Mouse (Mus musculus) hindbrain, postnatal 0 days (tissue): Measurements from ENCODE around the gene Gm20388. TPM values are rescaled to one million over a fixed set of nuclear protein-coding genes. Genes with fewer than 3 reads are reported as not detected.
A peak's percentile ranks its signal among the peaks of the same experiment; 100 is the strongest.

ENCODE experiments used
- ATAC-seq: fragments of 200-750 bp; cut with Nextera tagmentation; 2 replicates; pipeline ENCODE4 v1.8.0; 2017; ENCODE audit warnings: mild to moderate bottlenecking, moderate TSS enrichment, moderate library complexity
- DNase-seq: peaks from one replicate; pipeline ENCODE4 v3.0.0-alpha.2; 2015; ENCODE audit warnings: low spot score
- H3K27ac ChIP-seq: fragments of 300-500 bp; sonication (generic); 2 replicates; pipeline ENCODE4 v1.5.1; 2014; ENCODE audit warnings: mild to moderate bottlenecking
- H3K27me3 ChIP-seq: fragments of 300-500 bp; sonication (generic); 2 replicates; pipeline ENCODE4 v1.6.1; 2014; ENCODE audit warnings: low read length, mixed read lengths; ENCODE audit not compliant: insufficient read depth
- H3K36me3 ChIP-seq: fragments of 300-500 bp; sonication (generic); 2 replicates; pipeline ENCODE4 v1.6.1; 2014; ENCODE audit warnings: low read length, mixed read lengths; ENCODE audit not compliant: insufficient read depth
- H3K4me1 ChIP-seq: fragments of 300-500 bp; sonication (generic); 2 replicates; pipeline ENCODE4 v1.6.1; 2014; ENCODE audit warnings: antibody characterized with exemption, low read length, mixed read lengths; ENCODE audit not compliant: insufficient read depth
- H3K4me2 ChIP-seq: fragments of 300-500 bp; sonication (generic); 2 replicates; pipeline ENCODE4 v1.6.1; 2014; ENCODE audit warnings: low read depth, mild to moderate bottlenecking, low read length, moderate library complexity, mixed read lengths
- H3K4me3 ChIP-seq: fragments of 300-500 bp; sonication (generic); 2 replicates; pipeline ENCODE4 v1.5.1; 2014; ENCODE audit warnings: low read length
- H3K9ac ChIP-seq: fragments of 300-500 bp; sonication (generic); replicated peaks from 2 replicates; pipeline ENCODE4 v1.6.1; 2014; ENCODE audit warnings: mild to moderate bottlenecking, low read length, moderate library complexity, mixed read lengths
- H3K9me3 ChIP-seq: fragments of 300-500 bp; sonication (generic); 2 replicates; pipeline ENCODE4 v1.6.1; 2016; ENCODE audit warnings: low read length, mixed read lengths
- CTCF ChIP-seq: IDR thresholded peaks from 2 replicates; pipeline ENCODE4 v1.5.1; 2016; ENCODE audit warnings: antibody characterized with exemption, control low read depth, low read depth
- WGBS: fragments of 180-500 bp; shearing (Covaris S2); extraction: QIAGEN DNeasy Blood & Tissue Kit; methylation state at CpG from one replicate; pipeline ENCODE4 v1.1.7; 2014; 5-methylcytosine and 5-hydroxymethylcytosine counted together
- polyA plus RNA-seq: library from polyadenylated mRNA; unstranded; fragments of >200 nt; fragmentation: Nextera tagmentation; extraction: Ambion mirVana; gene quantifications from 2 replicates; pipeline ENCODE4 v1.2.1, GENCODE M21; 2015
- total RNA-seq: library from RNA; depleted of rRNA; stranded (reverse); fragments of >200 nt; gene quantifications from 2 replicates; pipeline ENCODE4 v1.2.3, GENCODE M21; 2014

Gene Gm20388
- total and polyA plus RNA-seq, 2 experiments from 2014 or later = 71.3 TPM; not detected in 1

- TF ChIP-seq CTCF = no peak
- peak overlapping the region; percentile 59; the same call in 1 of the 2 replicates for H3K27ac ChIP-seq
- ATAC-seq (no peak), DNase-seq (no peak)
- peak overlapping the region; percentile 28; the same call in 1 of the 2 replicates for H3K9ac ChIP-seq
- H3K9me3 ChIP-seq = no peaks in the 10 kb centered on the region
- H3K36me3 ChIP-seq = no peaks in the 10 kb centered on the region
- no peaks in the 10 kb centered on the region for H3K27me3 ChIP-seq
- 0 out of 2 replicates have a peak overlapping the region, but pooled peaks have one; percentile 40 for H3K4me2 ChIP-seq
- WGBS = 41% methylated on average over 7 of the region's 7 CpGs
- H3K4me3 ChIP-seq = no peak overlapping the region
- H3K4me1 ChIP-seq = no peaks in the 10 kb centered on the region
These were observed 1941.1 kb downstream of the Gm20388 start for GRCm38 (mm10) chr8:121851716-121852115.

GRCm38 (mm10) chr8:121852464-121852863, 1941.8 kb downstream of the Gm20388 start:
- H3K4me1 ChIP-seq = peaks cover under 1% of the 10 kb centered on the region; the same call in 1 of the 2 replicates
- DNase-seq (no peak), ATAC-seq (no peak)
- no peaks in the 10 kb centered on the region for H3K36me3 ChIP-seq
- no peak overlapping the region for H3K4me3 ChIP-seq
- WGBS = 66% methylated on average over 7 of the region's 7 CpGs
- H3K27me3 ChIP-seq = no peaks in the 10 kb centered on the region
- no peak overlapping the region for H3K27ac ChIP-seq
- H3K9ac ChIP-seq = no peak overlapping the region
- H3K4me2 ChIP-seq = no peak overlapping the region
- TF ChIP-seq CTCF = no peak
- no peaks in the 10 kb centered on the region for H3K9me3 ChIP-seq

GRCm38 (mm10) chr8:121853586-121853985, 1942.9 kb downstream of the Gm20388 start:
- no peak for TF ChIP-seq CTCF
- ATAC-seq (no peak), DNase-seq (no peak)
- Histone ChIP-seq H3K4me2 (no peak overlapping the region), H3K4me3 (no peak overlapping the region), H3K36me3 (no peaks in the 10 kb centered on the region), H3K9ac (no peak overlapping the region), H3K27ac (no peak overlapping the region), H3K9me3 (no peaks in the 10 kb centered on the region), H3K27me3 (no peaks in the 10 kb centered on the region), H3K4me1 (peaks cover 8% of the 10 kb centered on the region; the same call in 1 of the 2 replicates)
- 72% methylated on average over 2 of the region's 2 CpGs for WGBS

- H3K4me1 ChIP-seq = peaks cover 8% of the 10 kb centered on the region; the same call in 1 of the 2 replicates
- no peak overlapping the region for H3K4me2 ChIP-seq
- H3K9me3 ChIP-seq = no peaks in the 10 kb centered on the region
- no peak for TF ChIP-seq CTCF
- peak; percentile 41; the same call in 1 of the 2 replicates for ATAC-seq
- 63% methylated on average over 14 of the region's 14 CpGs for WGBS
- no peak overlapping the region for H3K9ac ChIP-seq
- H3K4me3 ChIP-seq = no peak overlapping the region
- peak overlapping the region; percentile 32; the same call in 1 of the 2 replicates for H3K27ac ChIP-seq
- H3K27me3 ChIP-seq = no peaks in the 10 kb centered on the region
- DNase-seq = no peak
- H3K36me3 ChIP-seq = no peaks in the 10 kb centered on the region
These were observed 1945.6 kb downstream of the Gm20388 start for GRCm38 (mm10) chr8:121856071-121856746.

- no peaks in the 10 kb centered on the region for H3K27me3 ChIP-seq
- H3K36me3 ChIP-seq = no peaks in the 10 kb centered on the region
- H3K4me1 ChIP-seq = peaks cover 8% of the 10 kb centered on the region; the same call in 1 of the 2 replicates
- no peak for DNase-seq
- no peak overlapping the region for H3K4me2 ChIP-seq
- H3K4me3 ChIP-seq = no peak overlapping the region
- 28% methylated on average over 9 of the region's 9 CpGs for WGBS
- H3K9me3 ChIP-seq = no peaks in the 10 kb centered on the region
- no peak overlapping the region for H3K9ac ChIP-seq
- peak; percentile 7; the same call in 1 of the 2 replicates for ATAC-seq
- TF ChIP-seq CTCF = no peak
- H3K27ac ChIP-seq = peak overlapping the region; percentile 46; the same call in 1 of the 2 replicates
These were observed 1946.7 kb downstream of the Gm20388 start for GRCm38 (mm10) chr8:121857331-121857730.

- no peaks in the 10 kb centered on the region for H3K36me3 ChIP-seq
These were observed 1947.1 kb downstream of the Gm20388 start for GRCm38 (mm10) chr8:121857747-121858146.

GRCm38 (mm10) chr8:121861276-121861675, 1950.6 kb downstream of the Gm20388 start:
- 60% methylated on average over 6 of the region's 6 CpGs for WGBS
- Histone ChIP-seq H3K27ac (no peak overlapping the region), H3K36me3 (no peaks in the 10 kb centered on the region), H3K9ac (no peak overlapping the region), H3K4me3 (no peak overlapping the region), H3K27me3 (no peaks in the 10 kb centered on the region), H3K9me3 (no peaks in the 10 kb centered on the region), H3K4me1 (peaks cover 8% of the 10 kb centered on the region; the same call in 1 of the 2 replicates), H3K4me2 (no peak overlapping the region)
- no peak for TF ChIP-seq CTCF
- DNase-seq (no peak), ATAC-seq (no peak)

More at GRCm38 (mm10) chr8:121857747-121858146, 1947.1 kb downstream of the Gm20388 start:
- Histone ChIP-seq H3K9me3 (no peaks in the 10 kb centered on the region), H3K9ac (no peak overlapping the region), H3K4me1 (peaks cover 8% of the 10 kb centered on the region; the same call in 1 of the 2 replicates), H3K27me3 (no peaks in the 10 kb centered on the region), H3K27ac (peak overlapping the region; percentile 46; the same call in 1 of the 2 replicates), H3K4me2 (no peak overlapping the region), H3K4me3 (no peak overlapping the region)
- ATAC-seq (peak; percentile 83), DNase-seq (peak; percentile 47)
- no peak for TF ChIP-seq CTCF
- 19% methylated on average over 2 of the region's 2 CpGs for WGBS
